Mouse (Mus musculus) spleen, adult 2 months (tissue): ENCODE data around the gene Cbfa2t3.

Experiments used
- CTCF ChIP-seq: fragments of 200-500 bp; IDR thresholded peaks from 2 replicates; pipeline ENCODE4 v1.5.1; 2011; ENCODE audit warnings: mild to moderate bottlenecking, inconsistent platforms; ENCODE audit not compliant: insufficient read depth, insufficient read length, insufficient replicate concordance; ENCODE audit errors: extremely low read depth
- POLR2A ChIP-seq: fragments of 200-500 bp; IDR thresholded peaks from 2 replicates; pipeline ENCODE4 v1.6.1; 2011; ENCODE audit warnings: low read depth, low read length, inconsistent platforms

- TF ChIP-seq CTCF (no peak), POLR2A (no peak)
Observed at GRCm38 (mm10) chr8:122711891-122712365, 13.0 kb upstream of the Cbfa2t3 start.
